Mouse (Mus musculus) bone marrow macrophage, adult 2 months (primary cell): ENCODE data around the gene Sbk1. TPM values are rescaled to one million over a fixed set of nuclear protein-coding genes. Genes with fewer than 3 reads are reported as not detected.

Experiments used
- H3K27ac ChIP-seq: 2 replicates; pipeline ENCODE4 v1.5.1; 2012; ENCODE audit warnings: low read depth, low read length; ENCODE audit not compliant: insufficient read depth
- H3K4me1 ChIP-seq: 2 replicates; pipeline ENCODE4 v1.6.1; 2012; ENCODE audit warnings: low read length; ENCODE audit not compliant: control insufficient read depth, insufficient read depth
- H3K4me3 ChIP-seq: 2 replicates; pipeline ENCODE4 v1.5.1; 2012; ENCODE audit warnings: mild to moderate bottlenecking, low read length, moderate library complexity; ENCODE audit not compliant: insufficient read depth
- CTCF ChIP-seq: IDR thresholded peaks from 2 replicates; pipeline ENCODE4 v1.5.1; 2012; ENCODE audit warnings: low read depth, mild to moderate bottlenecking, low read length, moderate library complexity
- POLR2A ChIP-seq: IDR thresholded peaks from 2 replicates; pipeline ENCODE4 v1.6.1; 2012; ENCODE audit warnings: mild to moderate bottlenecking, low read depth, low read length, borderline replicate concordance
- polyA plus RNA-seq: library from polyadenylated mRNA; stranded (reverse); fragments of >200 nt; gene quantifications from 2 replicates; pipeline ENCODE4 v1.2.4, GENCODE M21; 2012; ENCODE audit not compliant: missing spikeins, insufficient read depth, insufficient read length

The Sbk1 gene
- polyA plus RNA-seq, 1 experiment: 6.3 TPM

DNA sequence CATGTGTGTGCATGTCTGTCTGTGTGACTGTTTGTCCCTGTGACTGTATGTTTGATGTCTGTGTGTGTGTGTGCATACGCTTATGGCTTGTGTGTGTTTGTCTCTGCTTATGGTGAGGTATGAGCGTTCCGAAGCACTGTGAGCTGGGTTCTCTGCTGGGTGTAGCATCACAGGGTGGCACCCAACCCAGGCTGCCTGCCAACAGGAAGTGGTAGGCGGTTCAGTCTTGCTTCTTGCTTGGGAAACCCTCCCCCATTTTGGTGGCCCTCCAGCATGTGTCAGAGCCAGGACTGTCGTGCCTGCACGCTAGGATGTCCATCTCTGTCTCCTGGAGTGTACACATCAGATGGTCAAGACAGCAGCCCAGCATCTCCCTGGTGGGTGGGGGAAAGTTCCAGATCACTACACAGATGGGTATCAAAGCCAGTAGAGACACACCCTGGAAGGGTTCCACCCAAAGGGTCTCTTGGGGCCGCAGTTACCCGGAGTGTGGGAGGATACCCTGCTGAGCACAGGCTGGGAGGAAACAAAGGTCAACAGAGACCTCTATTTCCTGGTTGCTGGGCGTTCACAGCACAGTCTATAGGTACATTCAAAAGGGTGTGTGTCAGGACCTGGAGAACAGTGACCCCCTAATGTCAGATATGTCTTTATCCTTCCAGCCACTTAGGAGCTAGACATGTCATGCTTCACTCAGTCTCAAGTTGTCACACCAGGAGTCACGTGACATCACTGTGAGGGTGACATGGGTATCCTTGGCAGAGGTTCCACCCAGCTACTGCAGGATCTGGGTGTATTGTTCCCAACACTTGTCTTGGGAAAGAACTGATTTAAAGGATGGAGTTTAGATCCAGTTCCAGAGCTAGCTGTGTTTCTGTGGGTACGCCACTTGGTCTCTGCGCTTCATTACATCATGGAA lies 13.1 kb downstream of the Sbk1 start:
- no peak for TF ChIP-seq POLR2A
- no peak for TF ChIP-seq CTCF
- Histone ChIP-seq H3K27ac (peak overlapping the region; percentile 71), H3K4me3 (peak overlapping the region; percentile 30), H3K4me1 (peaks cover 43% of the 10 kb centered on the region)

DNA sequence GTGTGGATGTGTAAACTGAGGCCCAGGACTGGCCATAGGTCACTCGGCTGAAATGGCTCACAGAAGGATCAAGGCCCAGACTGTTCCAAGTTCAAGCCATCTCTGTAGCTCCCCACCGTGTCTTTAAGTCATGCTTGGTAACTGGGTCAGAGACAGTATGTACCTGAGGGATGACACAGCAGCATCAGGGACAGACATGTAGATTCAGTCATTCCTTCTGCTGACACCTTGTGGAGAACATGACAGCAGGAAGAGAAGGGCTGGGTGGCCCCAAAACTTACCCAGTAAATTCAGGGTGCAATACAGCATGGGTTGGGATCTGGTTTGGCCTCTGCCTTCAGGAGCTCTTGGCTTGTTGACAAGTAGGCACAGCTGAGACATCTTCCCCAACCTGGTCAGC lies 13.9 kb downstream of the Sbk1 start:
- TF ChIP-seq CTCF (no peak), POLR2A (no peak)
- H3K4me1 ChIP-seq: peaks cover 43% of the 10 kb centered on the region
- no peak overlapping the region for H3K4me3 ChIP-seq
- H3K27ac ChIP-seq: no peak overlapping the region

DNA sequence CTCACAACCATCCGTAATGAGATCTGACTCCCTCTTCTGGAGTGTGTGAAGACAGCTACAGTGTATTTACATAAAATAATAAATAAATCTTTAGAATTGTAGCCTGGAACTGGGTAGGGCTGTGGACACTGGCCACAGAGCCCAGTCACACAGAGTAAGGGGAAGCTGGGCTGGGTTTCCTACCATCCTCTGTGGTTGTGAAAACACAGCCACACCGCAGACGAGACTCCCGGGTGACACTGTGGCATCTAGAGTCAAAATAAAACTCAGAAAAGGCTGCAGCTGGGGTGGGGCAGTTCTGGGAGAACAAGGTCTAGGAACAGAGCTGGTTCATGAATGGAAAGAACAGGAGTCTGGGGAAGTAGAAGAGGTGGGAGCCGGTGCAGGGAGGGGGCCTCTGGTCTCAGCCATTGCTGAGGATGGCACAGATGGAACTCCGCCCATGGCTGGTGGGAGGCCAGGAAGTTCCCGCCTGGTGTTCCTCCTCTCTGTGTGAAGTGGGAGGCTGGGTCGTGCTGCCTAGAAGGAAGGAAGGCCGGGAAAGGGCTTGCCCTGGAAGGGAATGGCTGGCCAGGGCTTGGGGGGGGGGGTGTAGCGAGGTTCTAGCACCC lies 15.2 kb downstream of the Sbk1 start:
- Histone ChIP-seq H3K4me1 (peaks cover 43% of the 10 kb centered on the region), H3K4me3 (no peak overlapping the region), H3K27ac (peak overlapping the region; percentile 51)
- TF ChIP-seq CTCF (no peak), POLR2A (no peak)

DNA sequence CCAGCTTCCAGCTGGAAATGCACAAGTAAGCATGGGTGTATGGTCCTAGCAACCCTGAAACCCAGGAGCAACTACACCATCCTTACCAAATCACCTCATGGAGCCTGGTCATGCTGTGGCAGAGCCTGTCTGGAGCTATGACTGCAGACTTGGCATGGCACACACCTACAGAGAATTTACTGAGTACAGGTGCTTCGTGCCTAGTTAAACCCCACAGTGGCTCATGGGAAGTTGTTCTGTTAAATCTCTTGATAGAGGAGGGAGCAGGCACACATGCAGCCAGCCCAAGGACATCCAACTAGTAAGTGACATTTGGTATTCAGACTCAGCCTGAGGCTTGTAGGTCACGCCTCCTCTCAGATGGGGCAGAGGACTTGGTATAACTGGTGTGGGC lies 15.7 kb downstream of the Sbk1 start:
- TF ChIP-seq POLR2A (no peak), CTCF (no peak)
- peaks cover 43% of the 10 kb centered on the region for H3K4me1 ChIP-seq
- no peak overlapping the region for H3K27ac ChIP-seq

DNA sequence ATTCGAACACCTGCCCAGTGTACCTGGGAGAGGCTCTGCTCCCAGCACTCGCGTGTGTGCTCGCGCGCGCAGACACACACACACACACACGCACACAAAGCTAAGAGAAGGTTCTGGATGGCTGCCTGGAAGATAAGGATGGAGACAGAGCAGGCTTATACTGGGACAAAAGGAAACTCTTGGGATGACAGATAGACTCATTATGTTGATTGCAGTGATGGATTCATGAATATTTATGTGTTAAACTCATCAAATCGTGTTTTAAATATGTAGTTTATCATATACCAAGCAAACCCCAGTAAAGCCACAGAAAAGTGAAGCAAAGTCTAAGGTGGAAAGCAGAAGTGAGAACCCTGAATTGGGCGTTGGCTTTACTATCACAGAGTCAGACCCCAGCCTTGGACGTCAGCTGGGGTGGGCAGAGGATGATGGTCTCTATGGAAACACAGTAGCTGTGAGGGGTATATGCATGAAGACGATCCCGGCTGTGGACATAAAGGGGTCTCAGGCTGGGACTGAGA lies 16.2 kb downstream of the Sbk1 start:
- H3K4me3 ChIP-seq: no peak overlapping the region
- TF ChIP-seq POLR2A (no peak), CTCF (no peak)
- no peak overlapping the region for H3K27ac ChIP-seq
- H3K4me1 ChIP-seq: peaks cover 43% of the 10 kb centered on the region

More for the DNA sequence above, 15.7 kb downstream of the Sbk1 start:
- H3K4me3 ChIP-seq: no peak overlapping the region

DNA sequence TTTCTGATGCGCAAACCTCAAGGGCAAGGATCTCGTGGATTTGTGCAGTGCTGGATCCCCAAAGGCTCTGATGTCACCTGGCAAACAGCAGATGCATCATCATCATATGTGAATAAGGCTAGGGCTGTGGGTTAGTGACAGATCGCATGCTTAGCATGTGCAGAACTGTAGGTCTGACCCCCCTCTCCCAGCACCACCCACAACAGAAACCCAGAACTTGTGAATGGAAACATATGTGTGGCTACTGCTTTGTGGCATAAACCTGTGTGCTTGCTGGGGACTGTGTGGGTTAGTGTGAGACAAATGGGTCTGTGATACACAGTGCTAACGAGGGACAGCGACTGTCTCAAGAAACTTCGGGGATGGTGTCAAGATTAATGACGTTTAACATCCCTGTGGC lies 17.0 kb downstream of the Sbk1 start:
- Histone ChIP-seq H3K4me3 (no peak overlapping the region), H3K4me1 (peaks cover 42% of the 10 kb centered on the region), H3K27ac (no peak overlapping the region)
- TF ChIP-seq CTCF (no peak), POLR2A (no peak)

DNA sequence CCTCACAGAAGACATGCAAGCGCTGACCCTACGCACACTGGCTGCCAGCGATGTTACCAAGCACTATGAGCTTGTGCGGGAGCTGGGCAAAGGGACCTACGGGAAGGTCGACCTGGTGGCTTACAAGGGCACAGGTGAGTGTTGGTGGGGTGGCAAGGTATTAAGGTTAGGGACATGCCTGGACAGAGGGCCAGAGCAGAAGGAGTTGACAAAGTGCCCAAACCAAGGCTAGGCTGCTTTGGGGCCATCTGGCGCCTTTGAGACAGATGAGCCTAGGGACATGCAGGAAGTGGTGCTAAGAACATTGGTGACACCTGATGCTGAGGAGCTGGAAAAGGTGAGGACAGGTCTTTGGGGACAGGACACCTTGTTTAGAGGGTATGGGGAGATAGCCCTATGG lies 17.5 kb downstream of the Sbk1 start:
- TF ChIP-seq CTCF (no peak), POLR2A (no peak)
- peaks cover 36% of the 10 kb centered on the region for H3K4me1 ChIP-seq
- no peak overlapping the region for H3K27ac ChIP-seq
- no peak overlapping the region for H3K4me3 ChIP-seq

DNA sequence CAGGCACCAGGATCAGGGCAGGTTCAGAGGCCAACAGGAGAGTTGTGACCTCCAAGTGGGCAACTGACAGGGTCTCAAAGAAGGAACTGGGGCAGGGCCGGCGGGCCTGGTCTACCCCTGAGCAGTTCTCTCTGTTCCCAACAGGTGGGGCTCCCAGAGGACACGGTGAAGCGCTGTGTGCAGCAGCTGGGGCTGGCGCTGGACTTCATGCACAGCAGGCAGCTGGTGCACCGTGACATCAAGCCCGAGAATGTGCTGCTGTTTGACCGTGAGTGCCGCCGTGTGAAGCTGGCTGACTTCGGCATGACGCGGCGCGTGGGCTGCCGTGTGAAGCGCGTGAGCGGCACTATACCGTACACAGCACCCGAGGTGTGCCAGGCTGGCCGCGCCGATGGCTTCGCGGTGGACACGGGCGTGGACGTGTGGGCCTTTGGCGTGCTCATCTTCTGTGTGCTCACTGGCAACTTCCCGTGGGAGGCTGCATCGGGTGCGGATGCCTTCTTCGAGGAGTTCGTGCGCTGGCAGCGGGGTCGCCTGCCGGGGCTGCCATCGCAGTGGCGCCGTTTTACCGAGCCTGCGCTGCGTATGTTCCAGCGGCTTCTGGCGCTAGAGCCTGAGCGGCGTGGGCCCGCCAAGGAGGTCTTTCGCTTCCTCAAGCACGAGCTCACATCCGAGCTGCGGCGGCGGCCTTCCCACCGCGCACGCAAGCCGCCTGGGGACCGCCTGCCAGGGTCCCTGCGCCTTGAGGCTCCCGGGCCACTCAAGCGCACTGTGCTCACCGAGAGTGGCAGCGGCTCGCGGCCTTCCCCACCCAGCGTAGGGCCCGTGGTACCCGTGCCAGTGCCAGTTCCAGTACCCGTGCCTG lies 19.5 kb downstream of the Sbk1 start:
- no peak overlapping the region for H3K4me3 ChIP-seq
- no peak for TF ChIP-seq POLR2A
- TF ChIP-seq CTCF: no peak
- peaks cover 19% of the 10 kb centered on the region for H3K4me1 ChIP-seq
- no peak overlapping the region for H3K27ac ChIP-seq

DNA sequence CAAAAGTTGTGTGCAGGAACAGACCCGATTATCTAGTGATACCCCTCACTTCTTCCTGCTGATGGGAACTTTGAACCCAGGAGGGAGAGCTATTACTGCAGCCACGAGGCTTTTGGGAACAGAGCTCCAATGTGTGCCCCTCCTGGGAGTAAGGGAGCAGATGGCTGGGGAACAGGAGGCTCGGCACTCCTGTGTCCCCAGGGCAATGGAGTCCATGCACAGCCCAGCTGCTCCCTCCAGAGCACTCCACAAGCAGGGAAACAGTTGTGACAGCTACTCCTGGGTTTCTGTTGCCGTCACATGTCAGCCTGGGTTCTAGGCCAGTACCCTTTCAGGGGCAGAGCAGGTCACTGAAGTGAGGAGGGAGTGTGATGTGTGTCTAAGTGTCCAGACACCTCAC lies 20.7 kb downstream of the Sbk1 start:
- TF ChIP-seq CTCF (no peak), POLR2A (no peak)
- Histone ChIP-seq H3K4me3 (no peak overlapping the region), H3K27ac (no peak overlapping the region), H3K4me1 (peaks cover 8% of the 10 kb centered on the region)
